ENCODE assay signal across 23 mouse cellular contexts in the genomic region with DNA sequence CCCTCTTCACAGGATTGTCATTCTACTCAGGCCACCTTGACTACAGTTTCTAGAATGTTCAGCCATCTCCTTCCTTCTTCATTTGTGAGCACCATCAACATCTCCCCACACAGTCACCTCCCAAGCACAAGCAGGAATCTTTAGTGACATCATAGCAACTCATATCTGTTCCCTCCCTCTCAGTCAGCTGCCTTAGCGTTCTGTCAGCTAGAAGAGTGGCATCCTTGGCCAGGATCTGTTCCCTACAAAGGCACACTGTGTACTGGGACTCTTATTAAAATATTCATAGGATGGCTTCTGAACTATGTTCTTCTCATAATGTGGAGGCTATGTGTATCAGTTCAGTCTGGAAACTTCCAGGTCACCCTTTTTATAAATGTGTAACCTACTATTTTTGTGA. TPM values are rescaled to one million over a fixed set of nuclear protein-coding genes. Genes with fewer than 3 reads are reported as not detected.
DNase-seq lines count a peak whose midpoint lies in the region; ATAC-seq and TF ChIP-seq lines count a peak whose summit lies in the region.
"Had no signal": no experiment of that assay in that cellular context is flagged by ENCODE, and none has a peak within 500 bp of the region (broad histone marks: within the 10 kb centered on the region; RNA-seq: fewer than 3 reads in every experiment).

No protein-coding gene starts in this region.

- 26% methylated on average over 1 of the region's 1 CpGs for WGBS in heart, adult 2 months
- 48% methylated on average over 1 of the region's 1 CpGs for WGBS in heart, embryonic 12.5 days
- 43% methylated on average over 1 of the region's 1 CpGs for WGBS in heart, embryonic 11.5 days (ENCODE audit: insufficient replicate concordance)

- ATAC-seq in frontal cortex, adult (ENCODE audit: low TSS enrichment), result peak; percentile 34; the same call in 1 of the 2 replicates
- no peak for ATAC-seq in heart, embryonic 12.5 days (ENCODE audit: insufficient number of reproducible peaks, low FRiP score)
- ATAC-seq in heart, embryonic 11.5 days (replicated peaks; ENCODE audit: insufficient number of reproducible peaks, low FRiP score, low TSS enrichment), result no peak
- ATAC-seq: activated CD4-positive, CD25-positive, alpha-beta regulatory T cell, adult 4 months; CD4-positive, CD25-positive, alpha-beta regulatory T cell, adult 4 months; forebrain, embryonic 13.5 days; forebrain, embryonic 15.5 days; Patski had no signal

- no peak for TF ChIP-seq POLR2A in heart, adult 2 months (IDR thresholded peaks at IDR 0.05; ENCODE audit: insufficient read depth, low read depth, low read length)

- H3K36me3 ChIP-seq in heart, adult 2 months (ENCODE audit: control insufficient read depth, insufficient read depth, low read length), result no peaks in the 10 kb centered on the region
- H3K36me3 ChIP-seq in heart, embryonic 12.5 days, result no peaks in the 10 kb centered on the region
- H3K36me3 ChIP-seq in heart, embryonic 11.5 days (ENCODE audit: control insufficient read depth, insufficient read depth, low read length), result no peaks in the 10 kb centered on the region
- H3K36me3 ChIP-seq: embryonic facial prominence, embryonic 10.5 days; embryonic facial prominence, embryonic 12.5 days; forebrain, embryonic 15.5 days; G1E had no signal

- DNase-seq in frontal cortex, postnatal 14 days (ENCODE audit: low spot score in 2 of 2), result no peak
- no peak for DNase-seq in heart, adult 2 months
- DNase-seq in heart, postnatal 4 days, result peak; percentile 4
- DNase-seq: adrenal gland, adult 8-10 months; adrenal gland, postnatal 14 days; adrenal gland, postnatal 36 days; B cell, adult 2 months; cerebellum, adult 11-12 months; cerebellum, adult 2 months; cerebellum, adult 9-10 months; cerebellum, postnatal 25 days had no signal

- H3K9me3 ChIP-seq in heart, embryonic 12.5 days (replicated peaks), result no peaks in the 10 kb centered on the region
- H3K9me3 ChIP-seq in heart, embryonic 11.5 days (replicated peaks; ENCODE audit: control insufficient read depth, low read length), result no peaks in the 10 kb centered on the region
- H3K9me3 ChIP-seq: embryonic facial prominence, embryonic 10.5 days; embryonic facial prominence, embryonic 12.5 days; forebrain, embryonic 13.5 days; forebrain, embryonic 15.5 days; G1E had no signal

- peak overlapping the region; percentile 47 for H3K27ac ChIP-seq in heart, adult 2 months
- H3K27ac ChIP-seq in heart, embryonic 12.5 days (ENCODE audit: poor library complexity, severe bottlenecking), result no peak overlapping the region
- H3K27ac ChIP-seq in heart, embryonic 11.5 days (ENCODE audit: low read depth, low read length), result no peak overlapping the region
- H3K27ac ChIP-seq: embryonic facial prominence, embryonic 10.5 days; embryonic facial prominence, embryonic 12.5 days; forebrain, embryonic 13.5 days; forebrain, embryonic 15.5 days had no signal

- no peak for TF ChIP-seq CTCF in heart, adult 2 months (IDR thresholded peaks at IDR 0.05)

- no peak overlapping the region for H3K4me3 ChIP-seq in heart, adult 2 months
- H3K4me3 ChIP-seq in heart, embryonic 12.5 days, result no peak overlapping the region
- no peak overlapping the region for H3K4me3 ChIP-seq in heart, embryonic 11.5 days (ENCODE audit: low read depth, low read length)
- H3K4me3 ChIP-seq: embryonic facial prominence, embryonic 10.5 days; embryonic facial prominence, embryonic 12.5 days; forebrain, embryonic 13.5 days; forebrain, embryonic 15.5 days had no signal

- H3K4me2 ChIP-seq in heart, embryonic 12.5 days, result no peak overlapping the region
- H3K4me2 ChIP-seq in heart, embryonic 11.5 days, result no peak overlapping the region
- H3K4me2 ChIP-seq: embryonic facial prominence, embryonic 12.5 days; forebrain, embryonic 13.5 days; forebrain, embryonic 15.5 days had no signal

- intact Hi-C loops in heart, adult 2 months (cut with DNase I), result no loop called here

- peaks cover 1% of the 10 kb centered on the region for H3K4me1 ChIP-seq in heart, adult 2 months (ENCODE audit: control insufficient read depth, insufficient read depth, low read length)
- H3K4me1 ChIP-seq in heart, embryonic 12.5 days (replicated peaks), result peaks cover 7% of the 10 kb centered on the region; the same call in 1 of the 2 replicates
- H3K4me1 ChIP-seq in heart, embryonic 11.5 days (ENCODE audit: control insufficient read depth, insufficient read depth, low read length), result no peaks in the 10 kb centered on the region
- H3K4me1 ChIP-seq: embryonic facial prominence, embryonic 10.5 days; embryonic facial prominence, embryonic 12.5 days; forebrain, embryonic 13.5 days; forebrain, embryonic 15.5 days had no signal

- TF ChIP-seq EP300 in heart, adult 2 months (IDR thresholded peaks at IDR 0.05; ENCODE audit: insufficient read depth, low read depth, low read length), result peak; percentile 83

- no peak overlapping the region for H3K9ac ChIP-seq in heart, adult 2 months (ENCODE audit: low read depth, low read length)
- H3K9ac ChIP-seq in heart, embryonic 12.5 days, result no peak overlapping the region
- H3K9ac ChIP-seq in heart, embryonic 11.5 days (ENCODE audit: low read depth, low read length), result no peak overlapping the region
- H3K9ac ChIP-seq: embryonic facial prominence, embryonic 12.5 days; forebrain, embryonic 13.5 days; forebrain, embryonic 15.5 days had no signal

- no peaks in the 10 kb centered on the region for H3K79me2 ChIP-seq in heart, adult 2 months (replicated peaks; ENCODE audit: control insufficient read depth, insufficient read depth, low read length)

- H3K27me3 ChIP-seq in heart, adult 2 months (ENCODE audit: control insufficient read depth, insufficient read depth, low read length), result no peaks in the 10 kb centered on the region
- H3K27me3 ChIP-seq in heart, embryonic 12.5 days (replicated peaks), result no peaks in the 10 kb centered on the region
- H3K27me3 ChIP-seq in heart, embryonic 11.5 days (ENCODE audit: control insufficient read depth, insufficient read depth, low read length), result no peaks in the 10 kb centered on the region
- H3K27me3 ChIP-seq: CH12.LX; embryonic facial prominence, embryonic 12.5 days; forebrain, embryonic 13.5 days; forebrain, embryonic 15.5 days had no signal

RNA-seq across cellular contexts. Expression of gene Ryr2, which starts 8.1 kb away (rescaled TPM):
- 1,000 to 10,000 TPM in 1 of 2 experiments, 100 to 1,000 TPM in 1; 877 to 1,020 TPM for total RNA-seq in heart, adult 2 months (2021)
- polyA plus RNA-seq in heart, adult 2 months (2012; rRNA removed), result 127 and 264 TPM in 2 replicates
- polyA plus RNA-seq in heart, embryonic 12.5 days (2016; fragmentation: Nextera tagmentation; extraction: Ambion mirVana), result 35.3 and 40.1 TPM in 2 replicates
- 100 to 1,000 TPM; 710 to 754 TPM for total RNA-seq in heart, postnatal 4 days (2021)
- 35.6 and 46.7 TPM in 2 replicates for polyA plus RNA-seq in heart, embryonic 11.5 days (2014; fragmentation: Nextera tagmentation; extraction: Ambion mirVana)
- polyA plus RNA-seq: activated CD4-positive, CD25-positive, alpha-beta regulatory T cell, adult 4 months; G1E; Patski had no signal
